Mouse (Mus musculus) urinary bladder, postnatal 36 days (tissue): ENCODE measurements at regions not wholly inside any gene's neighbourhood (a gene's known extent, or its start where the extent isn't known, plus 50 kb on each side); places are given as distances from the start of the nearest gene placed in this dataset.

Experiments
- DNase-seq, 2 experiments: peaks; one replicate each; pipeline ENCODE4 v3.0.0; 2022; ENCODE audit warnings: low spot score in 2 of 2, mixed read lengths in 1 of 2

- no peak for DNase-seq
Observed at GRCm38 (mm10) chr3:50813760-50814400, 370.5 kb upstream of the Slc7a11 start.

- DNase-seq: no peak
Observed at GRCm38 (mm10) chr3:50815716-50816115, 372.3 kb upstream of the Slc7a11 start.

- no peak for DNase-seq
Observed at GRCm38 (mm10) chr3:50816479-50816878, 373.1 kb upstream of the Slc7a11 start.

GRCm38 (mm10) chr3:50817361-50817760 lies 373.9 kb upstream of the Slc7a11 start:
- no peak for DNase-seq

GRCm38 (mm10) chr3:50820776-50821175 lies 377.4 kb upstream of the Slc7a11 start:
- DNase-seq: no peak

- DNase-seq: no peak
Observed at GRCm38 (mm10) chr3:50825534-50826423, 382.4 kb upstream of the Slc7a11 start.

- DNase-seq: no peak
Observed at GRCm38 (mm10) chr3:50826424-50826819, 383.0 kb upstream of the Slc7a11 start.

- no peak for DNase-seq
Observed at GRCm38 (mm10) chr3:50829211-50829610, 385.8 kb upstream of the Slc7a11 start.

GRCm38 (mm10) chr3:50830446-50830845 lies 387.0 kb upstream of the Slc7a11 start:
- no peak for DNase-seq

GRCm38 (mm10) chr3:50830926-50831325 lies 387.5 kb upstream of the Slc7a11 start:
- DNase-seq: no peak

GRCm38 (mm10) chr3:50842216-50842615 lies 382.0 kb upstream of the Noct start:
- no peak for DNase-seq

- DNase-seq: no peak
Observed at GRCm38 (mm10) chr3:50844835-50845301, 379.4 kb upstream of the Noct start.

- no peak for DNase-seq
Observed at GRCm38 (mm10) chr3:50845311-50845710, 378.9 kb upstream of the Noct start.

- DNase-seq: no peak
Observed at GRCm38 (mm10) chr3:50848528-50848927, 375.7 kb upstream of the Noct start.

- DNase-seq: no peak
Observed at GRCm38 (mm10) chr3:50851083-50851637, 373.1 kb upstream of the Noct start.

GRCm38 (mm10) chr3:50867105-50867504 lies 357.1 kb upstream of the Noct start:
- DNase-seq: no peak

- no peak for DNase-seq
Observed at GRCm38 (mm10) chr3:50869211-50869610, 355.0 kb upstream of the Noct start.

- no peak for DNase-seq
Observed at GRCm38 (mm10) chr3:50879050-50879449, 345.2 kb upstream of the Noct start.

GRCm38 (mm10) chr3:50879595-50879994 lies 344.7 kb upstream of the Noct start:
- no peak for DNase-seq

- DNase-seq: no peak
Observed at GRCm38 (mm10) chr3:50881437-50882248, 342.6 kb upstream of the Noct start.

GRCm38 (mm10) chr3:50882249-50882733 lies 342.0 kb upstream of the Noct start:
- DNase-seq: no peak

- no peak for DNase-seq
Observed at GRCm38 (mm10) chr3:50886336-50886735, 337.9 kb upstream of the Noct start.
